Mouse (Mus musculus): Measurements from ENCODE around the gene Creb3l4.
"Not testable (repeated sequence)": the region's sequence is repeated elsewhere in the genome, so short reads cannot be mapped to it uniquely, and the experiment has no call there.

Gene Creb3l4

DNA sequence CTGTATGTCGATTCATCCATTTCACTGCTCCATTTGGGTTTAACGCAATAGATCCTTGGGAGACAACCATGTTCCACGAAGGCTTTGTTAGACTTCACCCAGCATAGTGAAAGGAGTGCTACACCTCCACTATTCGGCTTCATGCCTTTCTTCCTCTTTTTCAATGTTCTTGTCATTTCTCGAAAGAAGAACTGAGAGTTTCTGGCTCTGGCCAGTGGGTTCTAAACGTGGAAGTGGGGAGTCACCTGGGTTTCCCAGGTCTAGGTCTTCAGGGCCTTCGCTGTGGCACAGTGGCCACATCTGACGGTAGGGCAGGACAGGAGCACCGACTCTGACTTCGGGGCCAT, 21.3 kb upstream of the Creb3l4 start:
- no peak for DNase-seq

DNA sequence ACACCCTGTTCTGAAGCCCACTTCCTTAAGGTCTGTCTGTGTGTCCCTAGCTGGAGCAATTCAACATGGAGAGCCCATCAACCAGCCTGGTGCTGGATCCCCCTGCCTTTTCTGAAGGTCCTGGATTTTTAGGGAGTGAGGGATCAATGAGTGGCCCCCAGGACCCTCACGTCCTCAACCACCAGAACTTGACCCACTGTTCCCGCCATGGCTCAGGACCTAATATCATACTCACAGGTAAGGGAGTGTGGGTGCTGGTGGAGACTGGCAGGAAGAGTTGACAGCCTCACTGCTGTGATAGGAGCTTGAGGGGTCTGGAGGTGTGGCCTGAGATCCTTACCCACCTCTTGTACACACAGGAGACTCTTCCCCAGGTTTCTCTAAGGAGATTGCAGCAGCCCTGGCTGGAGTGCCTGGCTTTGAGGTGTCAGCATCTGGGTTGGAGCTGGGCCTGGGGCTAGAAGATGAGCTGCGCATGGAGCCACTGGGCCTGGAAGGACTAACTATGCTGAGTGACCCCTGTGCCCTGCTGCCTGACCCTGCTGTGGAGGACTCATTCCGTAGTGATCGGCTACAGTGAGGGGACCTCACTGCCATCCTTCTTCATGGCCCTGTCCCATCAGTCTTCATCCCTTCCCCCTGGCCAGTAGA, 19.9 kb upstream of the Creb3l4 start:
- DNase-seq = peak; percentile 17

DNA sequence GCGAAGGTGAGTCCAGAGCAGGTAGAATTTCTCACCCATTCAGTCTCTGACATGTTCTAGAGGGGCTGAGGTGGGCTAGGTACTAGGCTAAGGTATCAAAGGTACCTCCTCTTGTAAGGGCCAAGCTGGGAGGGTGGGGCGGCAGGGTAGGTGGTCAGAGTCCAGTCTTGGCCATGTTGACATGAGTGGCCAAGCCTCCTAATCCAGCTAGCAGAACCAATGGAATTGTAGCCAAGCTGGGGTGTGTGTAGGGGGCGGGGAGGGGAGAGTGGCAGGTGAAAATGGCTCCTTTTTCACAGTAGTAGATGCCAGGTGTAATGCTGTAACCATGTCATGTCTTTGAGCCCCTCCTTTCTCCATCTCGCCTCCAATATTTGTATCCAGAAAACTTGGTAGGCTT, 15.2 kb upstream of the Creb3l4 start:
- DNase-seq = no peak

DNA sequence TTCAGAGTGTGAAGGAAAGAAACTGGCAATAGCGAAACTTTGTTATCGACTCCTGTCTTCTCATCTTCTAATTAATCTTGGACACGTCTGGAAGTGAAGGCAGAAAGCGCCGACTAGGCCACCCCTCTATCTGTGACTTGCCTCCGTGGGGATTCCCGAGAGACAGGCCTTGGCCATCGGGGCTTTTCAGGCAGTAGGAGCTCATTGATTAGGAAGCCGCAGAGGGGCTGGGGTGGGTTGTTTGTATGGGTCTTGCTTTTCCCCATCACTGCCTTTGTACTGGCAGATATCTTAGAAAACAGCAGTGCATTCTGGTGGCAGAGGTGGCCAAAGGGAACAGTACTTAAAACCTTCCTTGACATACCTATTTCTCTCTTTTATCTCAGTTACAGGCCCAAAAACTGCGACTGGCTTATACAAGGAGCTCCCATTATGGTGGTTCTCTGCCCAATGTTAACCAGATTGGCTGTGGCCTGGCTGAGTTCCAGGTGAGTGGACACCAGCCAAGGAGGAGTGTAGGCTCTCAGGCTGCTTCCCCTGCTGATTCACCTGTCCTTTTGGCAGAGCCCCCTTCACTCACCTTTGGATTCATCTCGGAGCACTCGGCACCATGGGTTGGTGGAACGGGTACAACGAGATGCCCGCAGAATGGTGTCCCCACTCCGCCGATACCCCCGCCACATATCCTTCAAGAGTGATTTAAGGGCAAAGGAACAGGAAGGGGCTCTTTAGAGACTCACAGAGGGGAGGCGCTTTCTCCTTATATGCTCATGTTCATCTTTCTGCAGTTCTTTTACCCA, 13.6 kb upstream of the Creb3l4 start:
- peak; percentile 95 for DNase-seq

DNA sequence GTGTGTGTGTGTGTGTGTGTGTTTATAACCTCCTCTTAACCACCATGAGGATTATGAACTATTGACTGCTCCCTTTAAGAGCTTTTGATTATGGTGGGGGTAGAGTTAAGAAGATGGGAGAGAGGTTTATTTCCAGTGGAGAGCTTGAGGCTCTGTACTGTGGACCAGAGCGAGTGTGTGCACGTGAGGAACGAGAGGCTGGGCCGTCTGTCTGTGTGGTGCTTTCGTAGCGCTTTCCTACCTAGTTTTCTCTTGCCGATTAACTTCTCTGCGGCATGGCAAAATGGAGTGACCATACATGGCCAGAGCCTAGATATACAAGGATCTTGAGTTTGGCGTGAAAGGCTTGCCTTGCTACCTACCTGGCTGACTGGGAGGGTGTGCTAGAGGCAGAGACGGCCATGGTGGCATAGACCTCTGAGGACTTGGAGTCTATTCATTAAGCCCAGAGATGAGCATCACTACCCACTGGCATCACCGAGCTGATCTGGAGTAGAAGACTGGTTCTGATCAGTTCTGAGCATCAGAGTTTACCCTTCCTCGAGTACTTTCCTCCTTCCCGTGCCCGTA, 12.6 kb upstream of the Creb3l4 start:
- peak; percentile 22 for DNase-seq

DNA sequence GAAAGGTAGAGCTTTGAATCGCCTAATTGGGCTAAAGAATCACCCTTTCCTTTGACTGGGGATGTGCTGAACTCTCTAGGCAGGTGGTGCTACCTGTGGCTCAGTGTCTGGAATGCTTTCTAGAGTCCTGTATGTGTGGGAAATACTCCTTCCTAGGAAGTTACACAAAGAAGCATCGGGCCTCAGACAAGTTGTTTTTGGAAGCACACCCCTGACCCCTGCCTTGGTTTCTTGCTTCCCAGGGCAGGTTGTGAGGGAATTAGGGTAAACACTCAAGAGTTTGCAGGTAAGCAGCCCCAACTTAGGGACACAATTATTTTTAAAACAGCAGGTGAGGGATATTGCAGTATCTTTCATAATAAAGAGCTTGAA, 11.9 kb upstream of the Creb3l4 start:
- DNase-seq = no peak

DNA sequence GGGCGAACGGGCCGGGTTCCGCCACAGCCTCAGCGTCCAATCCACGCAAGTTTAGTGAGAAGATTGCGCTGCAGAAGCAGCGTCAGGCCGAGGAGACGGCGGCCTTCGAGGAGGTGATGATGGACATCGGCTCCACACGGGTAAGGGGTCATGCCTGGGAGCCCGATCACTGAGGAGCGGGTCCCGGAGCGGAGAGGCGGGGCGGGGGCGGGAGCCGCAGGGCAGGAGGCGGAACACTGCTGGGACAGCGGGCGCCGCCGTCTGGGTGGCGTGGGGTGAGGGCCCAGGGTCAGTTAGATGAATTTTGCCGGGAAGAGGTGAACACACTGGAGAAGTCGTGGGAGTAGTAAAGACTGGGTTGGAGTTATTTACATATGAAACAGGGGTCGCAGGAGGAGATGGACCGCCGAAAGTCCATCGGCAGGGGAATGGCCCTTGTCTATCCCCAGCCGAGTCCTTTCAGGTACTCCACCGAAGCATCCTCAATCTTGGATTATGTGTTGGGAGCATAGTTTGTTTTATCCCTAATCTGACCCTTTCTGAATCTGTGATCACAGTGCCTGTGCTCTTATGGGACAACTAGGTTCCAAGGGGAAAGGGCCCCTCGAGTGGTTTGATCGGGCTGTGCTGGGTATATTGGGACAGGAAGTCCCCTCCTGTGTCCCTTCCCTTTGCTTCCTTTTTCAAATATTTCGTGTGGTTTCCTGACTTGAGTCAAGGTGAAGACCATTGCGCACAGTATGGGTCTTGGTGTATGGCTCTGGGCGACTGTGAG, 11.3 kb upstream of the Creb3l4 start:
- DNase-seq = peak; percentile 41

DNA sequence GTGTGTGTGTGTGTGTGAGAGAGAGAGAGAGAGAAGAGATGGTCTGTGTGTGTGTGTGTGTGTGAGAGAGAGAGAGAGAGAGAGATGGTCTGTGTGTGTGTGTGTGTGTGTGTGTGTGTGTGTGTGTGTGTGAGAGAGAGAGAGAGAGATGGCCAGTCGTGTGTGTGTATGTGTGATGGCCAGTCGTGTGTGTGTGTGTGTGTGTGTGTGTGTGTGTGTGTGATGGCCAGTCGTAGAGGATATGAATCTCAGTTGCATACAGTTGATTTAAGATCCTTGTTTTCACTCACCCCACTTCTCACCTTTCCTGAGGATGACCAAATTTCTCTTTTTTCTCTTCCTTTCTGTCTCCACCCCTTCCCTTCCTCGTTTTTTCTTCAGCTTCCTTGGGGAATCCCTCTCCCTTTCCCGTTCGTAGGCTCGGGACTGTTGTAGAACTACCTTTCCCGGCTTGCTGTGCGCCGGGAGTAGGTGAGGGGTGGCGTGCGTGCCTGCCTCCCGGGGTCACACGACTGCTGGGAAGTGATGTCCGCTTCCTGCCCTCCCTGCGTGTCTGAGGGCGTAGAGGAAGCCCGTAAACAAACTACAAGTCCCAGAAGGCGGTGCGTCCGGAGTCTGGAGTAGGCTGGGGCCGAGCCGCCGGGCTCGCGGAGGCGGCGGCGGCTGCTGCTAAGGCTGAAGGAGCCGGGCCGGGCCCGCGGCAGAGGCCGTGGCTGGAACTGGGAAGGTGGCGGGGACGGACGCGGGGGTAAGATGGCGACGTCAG, 10.5 kb upstream of the Creb3l4 start, which contains the start of gene Crtc2:
Crtc2 (plus strand) TSS at position 511 of the 766 bp plus-strand sequence.
- peak; percentile 95 for DNase-seq

DNA sequence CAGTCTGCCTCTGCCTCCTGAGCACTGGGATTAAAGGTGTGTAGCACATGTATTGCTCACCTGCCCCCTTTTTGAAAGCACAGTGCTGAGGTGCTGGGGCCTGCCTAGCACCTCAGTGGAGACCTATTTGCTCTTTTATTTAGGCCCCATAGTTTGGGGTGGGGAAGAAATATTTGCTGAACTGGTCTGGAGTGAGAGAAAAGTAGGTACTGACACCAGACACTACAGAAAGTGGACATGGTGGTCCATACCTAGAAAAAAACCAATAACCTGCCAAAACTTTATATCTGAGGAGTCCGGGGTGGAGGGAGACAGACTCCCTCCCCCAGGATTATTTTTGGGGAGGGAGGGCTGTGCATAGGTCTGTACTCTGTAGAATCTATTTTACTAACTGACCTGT, 9.9 kb upstream of the Creb3l4 start:
- peak; percentile 33 for DNase-seq

DNA sequence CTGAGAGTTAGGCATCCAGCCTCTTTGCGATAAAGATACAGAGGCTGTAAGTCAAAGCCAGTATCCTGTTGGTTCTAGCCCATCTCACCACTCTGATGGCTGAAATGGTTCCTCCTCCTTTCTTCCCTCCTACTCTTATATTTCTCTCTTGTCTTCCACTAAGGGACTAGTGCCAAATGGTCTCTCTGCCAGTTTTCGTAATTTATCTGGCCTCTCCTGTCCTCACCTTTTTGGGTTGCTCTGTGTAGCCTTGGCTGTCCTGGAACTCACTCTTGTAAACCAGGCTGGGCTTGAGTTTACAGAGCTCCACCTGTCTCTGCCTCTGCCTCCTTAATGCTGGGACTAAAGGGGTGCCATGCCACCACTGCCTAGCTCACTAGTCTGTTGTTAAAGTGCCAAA, 9.3 kb upstream of the Creb3l4 start:
- not testable (repeated sequence) for DNase-seq

DNA sequence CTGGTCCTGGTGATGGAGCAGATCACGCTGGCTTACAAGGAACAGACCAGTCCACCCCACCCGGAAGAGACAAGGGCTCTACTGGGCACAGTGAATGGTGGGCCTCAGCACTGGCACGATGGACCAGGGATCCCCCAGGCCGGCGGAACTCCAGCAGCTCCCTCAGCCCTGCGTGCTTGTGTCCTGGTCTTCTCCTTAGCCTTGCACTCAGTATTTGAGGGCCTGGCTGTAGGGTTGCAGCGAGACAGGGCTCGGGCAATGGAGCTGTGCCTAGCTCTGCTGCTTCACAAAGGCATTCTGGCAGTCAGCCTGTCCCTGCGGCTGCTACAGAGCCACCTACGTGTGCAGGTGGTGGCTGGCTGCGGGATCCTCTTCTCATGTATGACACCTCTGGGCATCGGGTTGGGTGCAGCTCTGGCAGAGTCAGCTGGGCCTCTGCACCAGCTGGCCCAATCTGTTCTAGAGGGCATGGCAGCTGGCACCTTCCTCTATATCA, 8.5 kb upstream of the Creb3l4 start:
- DNase-seq = not testable (repeated sequence)

DNA sequence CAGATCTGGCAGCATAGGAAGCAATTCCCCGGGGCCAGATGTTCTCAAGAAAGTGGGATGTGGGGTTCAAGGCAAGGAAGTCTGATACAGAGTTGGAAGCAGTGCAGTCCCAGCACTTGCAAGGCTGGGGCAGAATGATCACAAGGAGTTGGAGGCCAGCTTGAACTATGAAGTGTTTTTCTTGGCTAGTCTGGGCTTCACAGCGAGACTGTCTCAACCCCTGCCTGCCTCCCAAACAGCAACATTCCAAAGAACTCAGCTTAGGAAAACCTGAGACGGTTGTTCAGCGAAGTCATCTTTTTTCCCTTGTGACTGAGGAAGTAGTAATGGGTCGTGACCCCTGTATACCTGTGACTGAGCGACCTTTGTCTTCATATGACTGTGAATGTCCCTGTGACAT, 7.5 kb upstream of the Creb3l4 start:
- no peak for DNase-seq

DNA sequence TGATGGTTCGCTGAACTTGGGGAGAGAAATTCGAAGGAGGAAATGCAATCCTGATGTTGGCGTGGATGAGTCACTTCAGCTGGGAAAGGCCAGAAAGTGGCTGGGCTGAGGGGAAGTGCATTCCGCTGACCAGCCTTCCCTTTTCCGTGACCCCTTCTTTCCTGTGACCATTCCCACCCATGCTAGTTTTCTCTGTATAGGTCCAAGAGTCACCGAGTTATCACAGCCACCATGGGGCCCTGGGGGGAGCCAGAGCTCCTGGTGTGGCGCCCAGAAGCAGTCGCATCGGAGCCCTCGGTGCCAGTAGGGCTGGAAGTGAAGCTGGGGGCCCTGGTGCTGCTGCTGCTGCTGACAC, 5.4 kb upstream of the Creb3l4 start:
- no peak for DNase-seq

DNA sequence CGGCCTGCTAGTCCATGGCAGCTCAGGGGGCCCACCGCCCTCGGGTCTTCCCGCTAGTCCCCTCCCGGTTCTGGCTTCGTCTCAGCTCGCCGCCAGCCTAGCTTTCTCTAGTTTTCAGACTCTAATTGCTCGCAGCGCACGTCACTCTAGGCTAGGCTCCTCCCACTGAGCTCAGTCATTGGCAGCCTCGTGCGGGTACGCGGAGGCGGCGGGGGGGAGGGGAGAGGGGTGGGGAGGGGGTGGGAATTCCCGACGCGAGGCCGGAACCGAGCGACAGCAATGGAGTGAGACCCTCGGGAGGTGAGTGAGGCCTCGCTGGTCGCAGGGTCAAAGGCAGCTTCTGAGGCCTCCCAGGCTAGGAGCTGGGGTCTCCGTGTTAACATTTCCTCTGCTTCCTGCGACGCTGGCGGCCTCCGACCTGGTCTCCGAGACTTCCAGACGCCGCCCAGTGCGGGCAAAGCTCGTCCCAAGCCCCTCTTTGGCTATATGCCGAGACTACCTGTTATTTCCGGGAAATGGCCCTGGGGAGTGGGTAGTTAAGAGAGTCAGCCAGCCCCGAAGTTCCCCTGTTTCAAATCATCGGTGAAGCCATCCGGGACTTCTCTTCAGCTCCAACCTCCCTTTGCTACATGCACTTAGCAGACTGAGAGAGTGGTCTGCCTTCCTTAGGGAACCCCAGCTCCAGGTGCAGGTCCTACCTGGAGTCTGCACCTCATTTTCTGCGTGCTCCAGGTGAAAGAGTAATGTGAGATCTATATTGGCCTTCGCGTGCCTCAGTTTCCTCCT, 4.8 kb upstream of the Creb3l4 start, which contains the start of gene Slc39a1:
Slc39a1 (plus strand) TSS at position 213 of the 786 bp plus-strand sequence.
- peak; percentile 89 for DNase-seq

DNA sequence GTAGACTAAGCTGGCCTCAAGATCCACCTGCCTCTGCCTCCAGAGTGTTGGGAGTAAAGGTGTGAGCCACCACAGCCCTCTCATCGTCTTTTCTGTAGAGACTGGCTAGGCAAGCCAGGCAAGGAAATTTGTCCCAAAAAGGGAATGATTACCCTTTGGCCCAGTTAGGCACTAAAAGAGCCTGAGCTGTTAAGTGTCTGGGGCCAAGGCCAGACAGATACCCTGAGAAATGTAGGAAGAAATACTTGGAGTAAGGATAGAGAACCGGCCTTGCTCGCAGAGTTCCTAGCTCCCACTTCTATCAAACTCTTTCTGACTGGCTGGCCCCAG, 4.3 kb upstream of the Creb3l4 start:
- no peak for DNase-seq

DNA sequence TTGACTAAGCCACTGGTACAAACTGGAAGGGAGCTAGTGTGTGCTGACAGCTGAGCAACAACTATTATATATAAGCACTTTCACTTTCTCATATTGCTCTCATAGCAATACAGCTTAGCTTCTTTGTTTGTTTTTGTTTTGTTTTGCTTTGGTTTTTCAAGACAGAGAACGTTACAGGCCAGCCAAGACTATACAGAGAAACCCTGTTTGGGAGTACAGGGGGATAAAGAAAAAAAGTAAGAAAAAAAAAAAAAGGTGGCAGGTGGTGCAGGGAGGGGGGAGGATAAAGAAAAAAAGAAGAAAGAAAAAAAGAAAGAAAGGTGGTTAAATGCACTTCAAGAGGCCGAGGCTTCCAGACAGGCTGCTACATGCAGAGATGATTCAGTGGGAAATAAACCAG, 2.1 kb upstream of the Creb3l4 start:
- no peak for DNase-seq

DNA sequence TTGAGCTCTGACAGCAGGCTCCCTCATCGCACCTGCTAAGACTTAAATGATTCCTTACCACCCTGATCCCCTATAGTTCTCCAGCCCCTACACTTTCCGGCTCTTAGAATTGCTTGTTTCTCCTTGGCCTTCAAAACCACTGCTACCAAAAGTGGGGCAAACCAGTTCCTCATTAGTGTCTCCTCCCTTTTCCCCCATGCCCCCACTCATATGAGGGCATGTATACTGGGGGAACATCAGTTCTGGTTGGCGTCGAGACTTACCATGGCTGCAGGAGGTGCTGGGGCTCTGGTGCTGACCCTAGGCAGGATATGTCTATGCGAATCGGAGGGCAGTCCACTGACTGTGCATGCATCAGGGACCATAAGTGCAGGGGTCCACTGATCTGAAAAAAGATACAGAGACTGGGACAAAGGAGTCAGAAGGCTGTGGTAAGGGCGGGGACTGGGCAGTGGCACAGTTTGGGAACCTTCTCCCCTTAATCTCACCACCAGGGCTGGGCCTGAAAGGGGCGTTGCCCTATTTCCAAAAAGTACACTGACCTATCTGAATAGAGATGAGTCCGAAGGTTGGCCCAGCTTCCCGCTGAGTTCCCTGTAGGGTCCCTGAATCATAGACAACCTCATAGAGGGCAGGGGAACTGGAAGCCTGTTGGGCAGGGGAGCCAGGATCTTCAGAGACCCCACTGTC, 1.5 kb downstream of the Creb3l4 start:
- DNase-seq = no peak

DNA sequence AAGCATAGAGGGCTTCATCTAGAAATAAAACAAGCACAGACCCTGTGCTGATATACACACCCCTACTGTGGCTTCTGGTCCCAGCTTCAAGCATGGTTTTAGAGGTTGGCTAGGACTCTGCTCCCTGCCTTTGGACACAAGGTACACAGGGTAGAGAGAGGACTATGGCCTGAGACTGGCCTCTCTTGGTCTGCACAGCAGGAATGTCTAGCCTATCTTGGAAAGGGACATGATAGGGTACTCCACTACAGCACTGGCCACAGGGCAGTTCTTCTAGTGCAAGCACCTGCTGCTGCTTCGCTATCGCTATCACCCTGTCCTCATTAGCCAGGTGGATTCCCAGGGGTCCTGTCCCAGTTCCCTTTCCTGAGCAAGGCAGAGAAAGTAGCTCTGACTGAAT, 2.1 kb downstream of the Creb3l4 start:
- no peak for DNase-seq

DNA sequence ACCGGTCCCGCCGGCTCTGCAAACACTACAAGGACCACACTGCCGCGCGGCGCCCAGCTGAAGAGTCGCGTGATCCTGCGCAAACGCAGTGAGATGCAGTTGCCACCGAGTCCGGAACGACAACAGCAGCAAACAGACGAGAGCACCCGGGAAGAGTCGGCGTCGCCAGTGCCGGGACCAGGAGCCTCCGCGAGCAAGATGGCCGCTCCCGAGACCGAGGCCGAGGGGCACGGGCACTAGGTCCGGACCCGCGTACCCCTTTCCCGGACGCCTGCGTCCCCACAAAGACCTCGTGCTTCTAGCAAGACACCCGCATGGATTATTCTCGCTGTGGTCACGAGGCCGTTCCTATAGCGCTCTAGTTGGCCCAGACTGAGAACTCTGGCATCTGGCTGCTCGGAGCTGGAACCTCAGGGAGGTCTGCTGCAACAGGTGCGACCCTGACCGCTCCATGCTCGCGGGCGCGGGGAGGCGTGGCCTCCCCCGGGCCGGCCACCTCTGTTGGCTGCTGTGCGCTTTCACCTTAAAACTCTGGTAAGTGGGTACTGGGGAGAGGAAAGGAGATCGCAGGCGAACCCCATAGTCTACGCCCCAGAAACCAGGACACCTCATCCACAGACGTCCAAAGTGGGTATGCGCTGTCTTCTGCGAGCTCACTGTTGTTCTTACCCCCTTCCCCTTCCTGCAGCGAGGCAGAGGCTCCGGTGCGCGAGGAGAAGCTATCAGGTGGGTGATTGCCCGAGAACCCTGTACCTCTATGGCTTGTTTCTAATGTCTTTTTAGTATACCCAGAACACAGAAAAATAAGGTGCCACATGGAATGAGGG, 11.6 kb downstream of the Creb3l4 start, which contains the start of gene Jtb:
Jtb (plus strand) TSS at position 91 of the 827 bp plus-strand sequence.
- peak; percentile 89 for DNase-seq

DNA sequence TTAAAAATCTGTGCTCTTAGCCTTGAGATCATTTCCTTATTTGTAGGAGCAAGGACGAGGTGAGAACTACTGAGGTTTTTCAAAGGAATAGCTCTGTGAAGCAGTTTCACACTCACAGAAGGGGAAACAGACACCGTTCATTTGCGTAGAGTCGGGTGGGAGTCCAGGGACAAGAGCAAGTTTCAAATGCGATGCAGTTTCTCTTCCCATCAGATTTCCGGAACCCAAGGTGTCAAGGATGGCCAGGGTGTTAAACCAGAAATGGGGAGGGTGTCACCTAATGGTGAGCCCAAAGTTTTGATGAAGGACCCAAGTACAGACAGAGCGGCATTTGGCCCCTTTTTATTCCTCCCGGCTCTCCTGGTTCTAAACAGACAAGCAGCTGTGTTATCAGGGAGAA, 12.2 kb downstream of the Creb3l4 start:
- no peak for DNase-seq
